Mouse (Mus musculus): ENCODE data around the gene N4bp1. TPM values are rescaled to one million over a fixed set of nuclear protein-coding genes. Genes with fewer than 3 reads are reported as not detected.

Gene N4bp1
- total RNA-seq, 2 experiments from 2014 or later: 39.8 to 41.5 TPM

DNA sequence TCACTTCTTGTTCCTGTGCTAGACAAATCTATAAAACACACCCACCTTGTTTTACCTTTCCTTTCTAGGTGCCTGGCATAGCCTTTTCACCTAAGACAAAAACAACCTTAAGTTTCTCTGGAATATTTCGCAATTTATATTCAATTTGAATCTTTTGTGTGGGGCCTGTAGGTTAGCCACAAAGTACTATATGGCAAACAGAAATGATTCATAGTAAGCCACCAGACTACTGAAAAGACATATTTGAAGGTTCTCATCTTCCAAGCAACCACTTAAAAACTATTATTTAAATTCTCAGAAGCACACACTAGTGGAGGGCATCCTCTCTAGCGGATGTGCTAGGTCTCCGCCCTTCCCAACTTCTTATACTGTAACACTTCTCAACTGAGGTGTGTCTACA, 32.6 kb downstream of the N4bp1 start:
- Histone ChIP-seq H3K27ac (no peak overlapping the region), H3K4me3 (no peak overlapping the region)
- DNase-seq (ENCODE audit: extremely low spot score in 1 of 2, low spot score in 2 of 2): no peak
- no peak for TF ChIP-seq CTCF (IDR thresholded peaks at IDR 0.05)
- intact Hi-C loops (cut with DNase I): no loop called here

DNA sequence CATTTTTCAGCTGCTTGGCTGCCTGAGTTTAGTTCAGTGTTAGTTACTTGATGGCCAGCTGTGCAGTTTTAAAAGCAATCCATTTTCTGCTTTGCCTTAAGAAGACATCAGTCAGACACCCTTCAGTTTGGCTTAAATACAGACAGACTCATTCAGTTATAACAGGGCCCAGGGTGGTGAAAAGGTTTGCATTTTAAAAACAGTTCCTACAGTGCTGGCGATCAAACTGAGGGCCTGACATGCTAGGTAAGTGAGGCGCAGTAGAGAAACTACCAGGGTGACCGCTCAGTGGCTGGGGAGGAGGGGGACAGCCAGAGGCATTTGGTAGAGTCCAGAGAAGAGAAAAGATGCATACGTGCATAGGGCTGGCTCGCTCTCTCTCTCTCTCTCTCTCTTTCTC, 36.2 kb downstream of the N4bp1 start:
- no peak for TF ChIP-seq CTCF (IDR thresholded peaks at IDR 0.05)
- no peak for DNase-seq (ENCODE audit: extremely low spot score in 1 of 2, low spot score in 2 of 2)
- Histone ChIP-seq H3K4me3 (no peak overlapping the region), H3K27ac (no peak overlapping the region)
- intact Hi-C loops (cut with DNase I): no loop called here

DNA sequence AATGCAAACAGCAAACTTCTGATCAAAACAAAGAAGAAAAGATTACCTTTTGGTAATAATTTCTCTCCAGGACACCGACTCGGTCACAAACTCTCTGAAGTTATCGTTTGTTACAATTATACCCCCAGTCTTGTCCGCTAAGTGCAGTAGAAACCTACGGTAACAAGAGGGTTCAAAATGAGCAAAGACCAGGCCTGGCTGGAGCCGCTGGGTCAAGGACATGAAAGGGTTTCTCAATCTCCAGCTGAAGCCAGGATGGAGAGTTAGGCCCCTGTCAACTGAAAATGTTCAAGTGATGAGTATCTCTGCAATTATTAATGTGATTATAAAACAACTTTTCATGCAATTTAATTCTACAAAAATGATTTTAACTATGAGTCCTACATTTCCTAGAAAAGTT, 36.7 kb downstream of the N4bp1 start:
- Histone ChIP-seq H3K4me3 (no peak overlapping the region), H3K27ac (no peak overlapping the region)
- TF ChIP-seq CTCF (IDR thresholded peaks at IDR 0.05): no peak
- DNase-seq (ENCODE audit: extremely low spot score in 1 of 2, low spot score in 2 of 2): no peak
- intact Hi-C loops (cut with DNase I): no loop called here

DNA sequence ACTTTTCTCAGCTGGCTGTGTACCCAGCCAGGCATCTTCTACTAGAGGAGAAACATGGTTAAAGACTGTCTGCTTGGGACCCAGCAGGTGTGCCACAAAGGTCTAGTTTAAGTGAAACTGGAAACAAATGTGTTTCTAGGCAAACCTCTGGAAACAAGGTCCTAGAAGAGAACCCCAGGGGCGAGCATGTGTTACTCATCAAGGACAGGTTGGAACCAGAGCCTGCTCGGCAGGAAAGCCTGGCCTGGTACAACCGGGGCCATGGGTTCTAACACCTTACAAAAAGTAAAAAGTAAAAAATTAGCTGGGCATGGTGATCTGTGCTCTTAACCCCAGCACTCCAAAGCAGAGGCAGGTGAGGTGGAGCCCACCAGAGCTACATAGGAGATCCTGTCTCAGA, 38.0 kb downstream of the N4bp1 start:
- no peak overlapping the region for H3K4me3 ChIP-seq
- TF ChIP-seq CTCF (IDR thresholded peaks at IDR 0.05): no peak
- H3K27ac ChIP-seq: no peak overlapping the region
- DNase-seq (ENCODE audit: extremely low spot score in 1 of 2, low spot score in 2 of 2): no peak
- intact Hi-C loops (cut with DNase I): no loop called here

DNA sequence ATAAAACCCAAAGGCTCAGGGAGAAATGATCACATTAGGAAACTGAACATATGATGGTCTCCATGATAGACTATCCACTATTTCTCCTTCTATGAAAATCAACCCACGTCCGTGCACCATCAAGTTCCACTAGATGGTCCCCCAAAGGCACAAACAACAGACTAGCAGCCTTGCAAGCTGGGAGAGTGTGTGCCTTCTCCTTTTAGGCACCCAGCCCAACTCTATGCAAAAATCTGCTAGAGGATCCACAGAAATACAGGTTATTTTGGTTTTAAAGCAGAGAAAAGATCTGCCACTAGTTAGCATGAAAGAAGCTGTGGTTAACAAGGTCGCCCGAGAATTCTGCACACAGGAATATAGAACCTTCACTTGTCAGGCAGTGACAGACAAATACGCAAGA, 39.2 kb downstream of the N4bp1 start:
- H3K27ac ChIP-seq: no peak overlapping the region
- H3K4me3 ChIP-seq: no peak overlapping the region
- intact Hi-C loops (cut with DNase I): no loop called here
- no peak for TF ChIP-seq CTCF (IDR thresholded peaks at IDR 0.05)
- no peak for DNase-seq (ENCODE audit: extremely low spot score in 1 of 2, low spot score in 2 of 2)

DNA sequence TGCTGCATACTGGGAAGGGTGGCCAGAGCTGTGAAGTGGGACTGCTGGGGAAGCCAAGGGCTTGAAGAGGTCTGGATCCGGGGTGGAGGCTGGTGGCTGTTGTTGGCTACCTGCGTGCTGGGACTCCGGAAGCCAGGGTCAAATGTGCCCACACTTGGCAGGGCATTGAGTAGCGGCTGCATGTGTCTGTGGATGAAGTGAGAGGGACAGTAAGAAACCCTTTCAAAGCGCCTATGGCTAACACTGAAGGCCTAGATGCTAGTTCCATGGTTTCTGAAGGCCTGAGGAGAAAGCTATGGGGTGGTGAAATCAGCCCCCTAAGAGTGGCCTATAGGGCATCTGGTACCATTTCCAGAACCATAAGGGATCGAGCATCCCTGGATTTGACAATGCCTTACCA, 40.2 kb downstream of the N4bp1 start:
- no peak for DNase-seq (ENCODE audit: extremely low spot score in 1 of 2, low spot score in 2 of 2)
- no peak overlapping the region for H3K27ac ChIP-seq
- H3K4me3 ChIP-seq: no peak overlapping the region
- TF ChIP-seq CTCF (IDR thresholded peaks at IDR 0.05): no peak
- intact Hi-C loops (cut with DNase I): loop anchor here (5.0 kb wide), 1 partner anchor 203 kb away; no protein-coding TSS in a partner anchor

DNA sequence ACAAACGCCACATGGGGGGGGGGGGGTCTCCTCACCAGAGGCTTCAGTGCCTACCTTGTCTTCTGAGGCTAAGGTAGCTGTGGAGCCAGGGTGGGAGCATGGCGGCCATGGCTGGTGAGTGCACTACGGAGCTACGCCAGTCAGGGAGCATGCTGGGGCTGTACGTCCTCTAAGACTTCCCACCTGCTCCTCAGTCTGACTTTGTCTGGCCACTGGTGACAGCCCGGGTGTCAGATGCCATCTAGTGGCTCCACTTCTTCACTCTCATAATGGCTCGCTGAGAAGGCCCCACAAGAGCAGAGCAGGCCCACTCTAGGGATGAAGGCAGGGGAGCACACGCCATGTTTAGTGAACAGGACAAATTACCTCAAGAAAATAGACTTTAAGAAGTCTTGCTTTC, 41.2 kb downstream of the N4bp1 start:
- Histone ChIP-seq H3K4me3 (no peak overlapping the region), H3K27ac (no peak overlapping the region)
- DNase-seq (ENCODE audit: extremely low spot score in 1 of 2, low spot score in 2 of 2): peak in 1 of 2 experiments; percentile 31
- intact Hi-C loops (cut with DNase I): loop anchor here (5.0 kb wide), 1 partner anchor 202 kb away; no protein-coding TSS in a partner anchor
- TF ChIP-seq CTCF (IDR thresholded peaks at IDR 0.05): peak; percentile 52

DNA sequence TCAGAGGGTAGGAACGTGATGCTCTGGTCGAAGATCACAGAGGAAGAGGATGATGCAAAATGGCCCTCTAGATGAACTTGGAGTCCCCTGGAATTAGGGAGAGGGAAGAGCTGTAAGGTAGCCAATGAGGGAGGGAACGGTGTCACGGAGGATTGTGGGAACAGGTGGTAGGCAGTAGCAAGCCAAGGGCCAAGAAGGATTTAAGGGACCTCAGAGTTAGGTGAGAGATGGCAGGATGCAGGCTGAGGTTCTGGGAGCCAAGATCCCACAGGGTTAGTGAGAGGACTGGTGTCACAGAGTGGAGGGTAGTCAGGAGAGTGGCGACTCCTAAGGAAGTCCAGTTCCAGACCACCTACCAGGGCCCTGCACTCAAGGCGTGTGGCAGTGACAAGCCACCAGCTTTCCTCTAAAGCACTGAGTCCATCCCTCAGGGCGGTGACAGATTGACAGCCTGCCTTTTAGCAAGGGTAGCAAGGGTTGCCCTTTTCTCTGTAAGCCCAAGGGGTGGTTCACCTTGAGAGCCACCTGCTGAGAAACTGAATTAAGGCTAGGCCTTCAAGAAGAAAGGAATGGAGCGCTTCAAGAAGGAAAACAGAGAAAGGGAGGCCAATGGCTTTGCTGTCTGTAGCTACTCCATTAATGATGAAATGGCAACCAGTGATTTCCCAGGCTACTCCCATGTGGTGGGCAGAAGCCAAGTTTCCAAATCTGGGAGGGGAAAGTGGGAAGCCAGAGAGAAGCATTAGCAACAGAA, 43.3 kb downstream of the N4bp1 start:
- H3K4me3 ChIP-seq: no peak overlapping the region
- TF ChIP-seq CTCF (IDR thresholded peaks at IDR 0.05): no peak
- DNase-seq (ENCODE audit: extremely low spot score in 1 of 2, low spot score in 2 of 2): no peak
- intact Hi-C loops (cut with DNase I): loop anchor here (5.0 kb wide), 1 partner anchor 199 kb away; no protein-coding TSS in a partner anchor
- H3K27ac ChIP-seq: no peak overlapping the region

DNA sequence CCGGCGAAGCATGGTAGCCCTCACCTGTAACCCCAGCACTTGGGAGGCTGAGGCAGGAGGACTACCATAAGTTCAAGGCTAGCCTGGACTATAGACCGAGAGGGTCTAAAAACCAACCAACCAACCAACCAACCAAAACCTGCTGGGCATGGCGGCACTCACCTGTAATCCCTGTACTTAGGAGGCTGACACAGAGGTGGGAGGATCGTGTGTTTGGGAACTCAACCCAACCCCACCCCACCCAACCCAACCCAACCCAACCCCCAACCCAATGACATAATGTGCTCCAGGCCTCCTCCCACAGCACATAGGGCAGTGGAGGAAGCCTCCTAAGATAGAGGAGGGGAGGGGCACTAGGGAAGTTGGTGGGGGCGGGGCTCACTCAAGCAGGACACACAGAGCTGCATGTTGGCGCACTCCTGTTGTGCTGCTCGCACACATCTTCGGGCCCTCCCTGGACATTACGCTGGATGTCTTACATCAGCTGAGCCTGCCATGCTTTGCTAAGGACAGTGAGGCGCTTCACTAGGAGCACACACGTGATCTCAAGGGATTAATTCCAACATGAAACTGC, 44.9 kb downstream of the N4bp1 start:
- DNase-seq (ENCODE audit: extremely low spot score in 1 of 2, low spot score in 2 of 2): no peak
- no peak overlapping the region for H3K4me3 ChIP-seq
- H3K27ac ChIP-seq: no peak overlapping the region
- intact Hi-C loops (cut with DNase I): loop anchor here (5.0 kb wide), 1 partner anchor 198 kb away; no protein-coding TSS in a partner anchor
- no peak for TF ChIP-seq CTCF (IDR thresholded peaks at IDR 0.05)

DNA sequence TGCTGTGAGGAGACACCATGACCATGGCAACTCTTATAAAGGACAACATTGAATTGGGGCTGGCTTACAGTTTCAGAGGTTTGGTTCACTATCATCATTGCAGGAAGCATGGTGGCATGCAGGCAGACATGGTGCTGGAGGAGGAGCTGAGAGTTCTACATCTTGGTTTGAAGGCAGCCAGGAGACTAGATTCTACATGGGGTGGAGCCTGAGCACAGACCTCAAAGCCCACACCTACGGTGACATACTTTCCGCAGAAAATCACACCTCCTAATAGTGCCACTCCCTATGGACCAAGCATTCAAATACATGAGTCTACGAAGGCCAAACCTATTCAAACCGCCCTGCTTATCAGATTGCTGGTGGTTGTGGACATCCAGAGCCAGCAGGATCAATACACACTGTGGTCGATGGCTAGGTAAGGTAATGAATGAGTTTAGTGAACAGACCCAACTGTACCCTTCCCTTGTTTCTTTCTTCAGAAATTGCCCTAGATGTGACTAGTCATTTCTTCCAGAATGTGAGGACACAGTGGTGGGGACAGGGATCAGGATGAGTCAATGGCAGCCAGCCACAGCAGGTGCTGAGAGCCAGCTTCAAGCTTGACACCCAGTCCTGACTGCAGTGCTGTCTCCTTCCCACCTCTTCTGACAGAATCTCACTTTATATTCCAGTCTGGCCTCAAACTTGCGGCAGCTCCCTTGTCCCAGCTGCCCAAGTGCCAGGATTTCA, 46.2 kb downstream of the N4bp1 start:
- intact Hi-C loops (cut with DNase I): no loop called here
- DNase-seq (ENCODE audit: extremely low spot score in 1 of 2, low spot score in 2 of 2): no peak
- TF ChIP-seq CTCF (IDR thresholded peaks at IDR 0.05): no peak
- H3K27ac ChIP-seq: no peak overlapping the region
- H3K4me3 ChIP-seq: no peak overlapping the region

DNA sequence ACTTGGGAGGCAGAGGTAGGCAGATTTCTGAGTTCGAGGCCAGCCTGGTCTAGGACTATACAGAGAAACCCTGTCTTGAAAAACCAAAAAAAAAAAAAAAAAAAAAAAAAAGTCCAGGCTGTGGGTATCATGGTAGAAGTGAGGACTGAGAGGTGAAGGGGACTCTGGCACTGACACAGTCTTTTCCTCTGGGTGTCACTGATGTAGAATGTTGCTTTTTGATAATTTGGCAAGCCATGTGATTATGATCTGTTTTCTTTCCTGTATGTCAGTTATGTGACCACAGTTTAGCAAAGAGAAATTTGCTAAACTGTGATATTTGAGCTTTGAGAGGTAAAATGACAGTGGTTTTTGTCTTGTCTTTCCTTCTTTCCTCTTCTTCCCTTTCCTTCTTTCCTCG, 47.8 kb downstream of the N4bp1 start:
- H3K27ac ChIP-seq: no peak overlapping the region
- no peak for DNase-seq (ENCODE audit: extremely low spot score in 1 of 2, low spot score in 2 of 2)
- intact Hi-C loops (cut with DNase I): no loop called here
- no peak overlapping the region for H3K4me3 ChIP-seq
- TF ChIP-seq CTCF (IDR thresholded peaks at IDR 0.05): no peak

DNA sequence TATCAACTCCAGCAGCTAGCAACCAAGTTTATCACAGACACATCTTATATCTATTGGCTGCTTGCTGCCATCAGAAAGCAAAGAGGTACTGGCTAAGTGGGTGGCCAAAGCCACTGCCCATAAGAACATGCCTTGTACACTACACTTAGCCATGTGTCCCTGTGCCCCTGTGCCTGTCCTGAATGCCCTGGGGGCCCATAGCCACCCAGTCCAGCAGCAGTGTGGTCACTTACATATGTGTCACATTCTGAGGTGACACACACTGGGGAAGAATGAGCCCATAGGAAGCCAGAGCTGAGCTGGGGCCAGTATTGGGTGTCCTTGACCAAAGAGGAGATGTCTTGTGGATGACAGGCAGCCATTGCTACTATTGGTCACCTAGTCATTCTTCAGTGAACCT, 49.2 kb downstream of the N4bp1 start:
- intact Hi-C loops (cut with DNase I): no loop called here
- TF ChIP-seq CTCF (IDR thresholded peaks at IDR 0.05): no peak
- Histone ChIP-seq H3K4me3 (no peak overlapping the region), H3K27ac (no peak overlapping the region)
- no peak for DNase-seq (ENCODE audit: extremely low spot score in 1 of 2, low spot score in 2 of 2)
